In the genomic region with DNA sequence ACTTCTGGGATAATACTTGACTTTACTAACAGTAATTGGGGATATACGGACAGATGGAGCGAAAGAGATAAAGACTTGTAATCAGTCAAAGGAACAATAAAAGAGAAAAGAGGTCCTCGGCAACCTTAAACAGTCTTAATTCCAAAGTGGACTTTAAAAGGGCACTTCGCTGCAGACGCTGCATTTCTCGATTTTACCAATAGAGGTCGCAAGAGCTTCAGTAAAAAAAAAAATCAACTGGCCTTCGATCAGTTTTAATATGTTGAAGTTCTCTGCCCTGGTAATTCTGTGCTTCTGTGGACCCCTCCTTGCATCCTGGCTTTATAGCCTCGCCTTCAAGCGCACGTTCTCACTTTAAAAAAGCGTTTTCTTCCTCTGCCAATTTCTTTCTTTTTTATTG, we compare ENCODE assay signal across 9 mouse cellular contexts. TPM values are rescaled to one million over a fixed set of nuclear protein-coding genes. Genes with fewer than 3 reads are reported as not detected.
DNase-seq lines count a peak whose midpoint lies in the region; TF ChIP-seq lines count a peak whose summit lies in the region.
"Had no signal": no experiment of that assay in that cellular context is flagged by ENCODE, and none has a peak within 500 bp of the region (broad histone marks: within the 10 kb centered on the region; RNA-seq: fewer than 3 reads in every experiment).

No protein-coding gene starts in this region.

- no peaks in the 10 kb centered on the region for H3K9me3 ChIP-seq in ES-E14 (ENCODE audit: control insufficient read depth, insufficient read depth, low read depth, low read length)

- H3K9ac ChIP-seq in ES-E14 (ENCODE audit: insufficient read depth, low read depth, low read length, poor library complexity, severe bottlenecking) = no peak overlapping the region

- in situ Hi-C loops in ES-E14 (cut with MboI; ENCODE audit: low sequenced_read_pairs in 2 of 2, unreplicated experiment in 2 of 2) = loop anchor here (10.0 to 25.0 kb wide), 2 partner anchors 276 to 349 kb away; a partner anchor contains a TSS

- peak; percentile 31 for DNase-seq in layer of hippocampus, adult 11-12 months (ENCODE audit: low spot score)
- DNase-seq in layer of hippocampus, adult 9-11 months = no peak
- peak; percentile 31 for DNase-seq in ES-E14 (ENCODE audit: low read depth, low spot score)
- peak; percentile 7 to 26 for DNase-seq in adrenal gland, postnatal 36 days
- peak; percentile 33 to 39 for DNase-seq in frontal cortex, postnatal 25 days (ENCODE audit: low spot score in 2 of 2)
- DNase-seq in left cerebral cortex, postnatal 10 days (ENCODE audit: extremely low spot score in 1 of 2, low spot score in 2 of 2) = peak; percentile 26 to 31
- DNase-seq in retina, adult 2 months (ENCODE audit: low read depth, low spot score) = peak; percentile 16
- DNase-seq in thymus, postnatal 10 days (ENCODE audit: low spot score in 2 of 2) = no peak

- H3K4me1 ChIP-seq in ES-E14 (ENCODE audit: control insufficient read depth in 2 of 2, insufficient read depth in 2 of 2, low read length in 2 of 2, poor library complexity in 1 of 2) = peaks cover 0 to 13% of the 10 kb centered on the region in 2 experiments; a peak in 1 of 4 replicates

- no peaks in the 10 kb centered on the region for H3K36me3 ChIP-seq in ES-E14 (ENCODE audit: control insufficient read depth, insufficient read depth, low read length, poor library complexity, severe bottlenecking)

- H3K4me3 ChIP-seq in ES-E14 (ENCODE audit: insufficient read depth in 1 of 2, low read depth in 1 of 2, low read length in 2 of 2, poor library complexity in 1 of 2, severe bottlenecking in 1 of 2) = no peak overlapping the region
- H3K4me3 ChIP-seq: heart, adult 2 months had no signal

- no peak overlapping the region for H3K27ac ChIP-seq in ES-E14 (ENCODE audit: insufficient read depth, low read depth, low read length, poor library complexity, severe bottlenecking)
- H3K27ac ChIP-seq: heart, adult 2 months had no signal

- intact Hi-C loops in left cerebral cortex, postnatal 10 days (cut with DNase I) = loop anchor here (1.0 to 5.0 kb wide), 3 partner anchors 121 to 342 kb away; no protein-coding TSS in a partner anchor

TF ChIP-seq in ES-E14, 5 proteins besides CTCF, POLR2A, EP300 and RAD21:
- TF ChIP-seq MAFK (IDR thresholded peaks at IDR 0.05; ENCODE audit: insufficient read depth, low read depth, low read length) (no peak), ZC3H11A (IDR thresholded peaks at IDR 0.05; ENCODE audit: borderline replicate concordance, low read depth, low read length) (peak; percentile 71; the same call in 1 of the 2 replicates), ZNF384 (IDR thresholded peaks at IDR 0.05; ENCODE audit: low read depth, low read length) (peak; percentile 86), CHD2 (IDR thresholded peaks at IDR 0.05; ENCODE audit: low read depth, low read length) (no peak), HCFC1 (IDR thresholded peaks at IDR 0.05; ENCODE audit: borderline replicate concordance, insufficient read depth, low read length) (no peak)

RNA-seq across cellular contexts. Expression of a gene that starts 0.7 kb away (rescaled TPM):
- 0.13 and 0.16 TPM in 2 replicates for total RNA-seq in ES-E14 (2012; rRNA removed)
- total RNA-seq in adrenal gland, postnatal 36 days (2021) = not detected
- total RNA-seq in left cerebral cortex, postnatal 10 days (2021) = 1 to 10 TPM; 2.8 to 4.1 TPM

RNA-seq across cellular contexts. Expression of a gene that starts 26.1 kb away (rescaled TPM):
- 0.21 and 0.85 TPM in 2 replicates for total RNA-seq in ES-E14 (2012; rRNA removed)
- total RNA-seq in adrenal gland, postnatal 36 days (2021) = 1 to 10 TPM; 5.8 to 9.1 TPM
- 1 to 10 TPM; 2.6 to 2.7 TPM for total RNA-seq in left cerebral cortex, postnatal 10 days (2021)

RNA-seq across cellular contexts. Expression of a gene that starts 38.0 kb away (rescaled TPM):
- 0.13 TPM in 1 of 2 replicates, not detected in the other for total RNA-seq in ES-E14 (2012; rRNA removed)
- not detected for total RNA-seq in adrenal gland, postnatal 36 days (2021)
- total RNA-seq in left cerebral cortex, postnatal 10 days (2021) = not detected
- total RNA-seq: heart, adult 2 months had no signal

RNA-seq across cellular contexts. Expression of a gene that starts 56.9 kb away (rescaled TPM):
- total RNA-seq in ES-E14 (2012; rRNA removed) = 7.7 and 9.7 TPM in 2 replicates
- total RNA-seq in adrenal gland, postnatal 36 days (2021) = 10 to 100 TPM; 14.4 to 20.0 TPM
- 10 to 100 TPM in 1 of 2 experiments, 1 to 10 TPM in 1; 6.4 to 10.8 TPM for total RNA-seq in left cerebral cortex, postnatal 10 days (2021)

Comparison
In these comparisons a context has a peak if more than half of its experiments do, and no peak if none do; other contexts are left out.
1. DNase-seq: peak in layer of hippocampus, adult 11-12 months (single experiment), ES-E14 (single experiment), adrenal gland, postnatal 36 days (2 of 2), frontal cortex, postnatal 25 days (2 of 2), left cerebral cortex, postnatal 10 days (2 of 2) and retina, adult 2 months (single experiment); none in layer of hippocampus, adult 9-11 months (single experiment) and thymus, postnatal 10 days (0 of 2).